Mouse (Mus musculus): ENCODE results near the gene Gm17087. TPM values are rescaled to one million over a fixed set of nuclear protein-coding genes. Genes with fewer than 3 reads are reported as not detected.

Gene Gm17087
- total RNA-seq (2021), result not detected

DNA sequence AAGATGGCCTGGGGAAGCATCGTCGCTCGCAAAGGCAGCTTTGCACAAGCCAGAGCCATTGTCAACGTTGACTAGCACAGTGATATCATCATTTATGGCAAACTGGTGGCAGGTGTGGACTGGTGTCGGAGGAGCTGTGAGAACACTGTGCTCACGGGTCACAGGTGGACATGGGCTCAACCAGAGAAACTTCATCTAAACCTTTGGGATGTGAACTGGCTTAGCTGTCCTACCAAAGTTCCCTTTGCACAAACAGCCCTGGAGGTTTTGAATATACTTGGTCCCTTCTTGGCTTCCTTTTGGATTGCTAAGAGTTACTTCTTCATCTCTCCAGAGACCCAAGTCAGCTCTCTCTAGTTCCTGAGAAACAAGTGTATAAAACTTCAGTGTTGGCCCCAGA, at the start of gene Gm17087:
Gene Gm17087 (minus strand): TSS at position 101 of the 400 bp plus-strand sequence.
- no peak for DNase-seq
- intact Hi-C loops (cut with DNase I), result no loop called here

- intact Hi-C loops (cut with DNase I), result loop anchor here (1.0 to 5.0 kb wide), 3 partner anchors 118 to 322 kb away; no protein-coding TSS in a partner anchor
- DNase-seq, result peak; percentile 79 to 85
Measured at GRCm38 (mm10) chr17:8613882-8614551, 47.3 kb upstream of the Gm17087 start.

- intact Hi-C loops (cut with DNase I), result loop anchor here (5.0 kb wide), 1 partner anchor 120 kb away; no protein-coding TSS in a partner anchor
Measured at GRCm38 (mm10) chr17:8611916-8612315, 45.2 kb upstream of the Gm17087 start.

DNA sequence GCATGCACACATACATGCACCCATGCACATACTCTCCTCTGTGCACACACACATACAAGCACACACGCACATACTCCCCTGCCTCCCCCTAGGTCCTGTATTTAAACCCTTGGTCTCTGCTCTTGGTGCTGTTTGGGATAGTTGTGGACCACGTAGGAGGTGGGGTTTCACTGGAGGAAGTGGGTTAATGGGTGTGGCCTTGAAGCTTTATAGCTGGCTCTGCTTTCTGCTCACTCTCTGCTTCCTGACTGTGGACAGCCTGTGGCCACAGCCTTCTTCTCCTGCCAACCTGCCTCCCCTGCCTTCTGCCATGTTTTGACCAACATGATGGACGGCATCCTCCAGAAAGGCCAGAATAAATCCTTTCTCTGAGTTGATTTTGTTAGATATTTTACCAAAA, 39.9 kb upstream of the Gm17087 start:
- intact Hi-C loops (cut with DNase I), result no loop called here
- no peak for DNase-seq

More at GRCm38 (mm10) chr17:8611916-8612315, 45.2 kb upstream of the Gm17087 start:
- DNase-seq, result no peak

DNA sequence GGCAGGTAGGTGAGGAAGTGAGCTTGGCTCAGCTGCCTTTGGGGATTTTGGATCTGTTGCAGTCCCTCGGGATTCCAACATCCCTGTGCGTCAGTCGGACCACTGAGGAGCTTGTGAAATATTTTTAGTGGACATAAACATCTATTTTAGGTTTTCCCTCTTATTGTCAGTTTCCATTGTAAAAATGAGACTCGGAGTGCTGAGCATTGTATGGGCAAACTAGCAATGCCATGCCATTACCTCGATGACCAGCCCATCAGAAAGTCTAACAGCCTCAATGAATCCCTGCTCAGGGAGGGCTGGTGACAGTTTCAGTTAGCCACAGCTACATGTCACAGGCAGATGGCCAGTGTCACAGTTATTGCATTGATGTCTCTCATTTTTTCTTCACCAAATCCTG, 39.2 kb upstream of the Gm17087 start:
- no peak for DNase-seq

GRCm38 (mm10) chr17:8602976-8603375, 36.2 kb upstream of the Gm17087 start:
- DNase-seq, result no peak
- intact Hi-C loops (cut with DNase I), result no loop called here

More for the DNA sequence above, 39.2 kb upstream of the Gm17087 start:
- intact Hi-C loops (cut with DNase I), result no loop called here

DNA sequence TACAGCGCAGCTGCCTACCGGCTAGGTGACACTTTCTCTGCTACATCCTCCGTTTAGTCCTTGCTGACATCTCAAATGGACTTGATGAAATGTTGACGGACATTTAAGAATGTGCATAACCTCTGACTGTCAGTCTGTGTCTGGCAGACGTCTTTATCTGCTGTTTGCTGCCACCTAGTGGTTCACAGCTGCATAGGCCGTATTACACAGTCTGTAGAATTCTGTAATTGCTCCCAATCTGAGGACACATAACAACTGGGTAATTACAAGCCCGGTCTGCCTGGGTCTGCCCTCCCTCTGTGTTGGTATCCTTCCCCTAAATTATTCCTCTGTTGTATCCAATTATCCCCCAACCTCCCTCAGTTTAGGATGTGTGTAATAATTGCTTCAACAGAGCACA, 31.0 kb upstream of the Gm17087 start:
- intact Hi-C loops (cut with DNase I), result loop anchor here (1.0 kb wide), 1 partner anchor 129 kb away; no protein-coding TSS in a partner anchor
- DNase-seq, result peak; percentile 56 to 64

DNA sequence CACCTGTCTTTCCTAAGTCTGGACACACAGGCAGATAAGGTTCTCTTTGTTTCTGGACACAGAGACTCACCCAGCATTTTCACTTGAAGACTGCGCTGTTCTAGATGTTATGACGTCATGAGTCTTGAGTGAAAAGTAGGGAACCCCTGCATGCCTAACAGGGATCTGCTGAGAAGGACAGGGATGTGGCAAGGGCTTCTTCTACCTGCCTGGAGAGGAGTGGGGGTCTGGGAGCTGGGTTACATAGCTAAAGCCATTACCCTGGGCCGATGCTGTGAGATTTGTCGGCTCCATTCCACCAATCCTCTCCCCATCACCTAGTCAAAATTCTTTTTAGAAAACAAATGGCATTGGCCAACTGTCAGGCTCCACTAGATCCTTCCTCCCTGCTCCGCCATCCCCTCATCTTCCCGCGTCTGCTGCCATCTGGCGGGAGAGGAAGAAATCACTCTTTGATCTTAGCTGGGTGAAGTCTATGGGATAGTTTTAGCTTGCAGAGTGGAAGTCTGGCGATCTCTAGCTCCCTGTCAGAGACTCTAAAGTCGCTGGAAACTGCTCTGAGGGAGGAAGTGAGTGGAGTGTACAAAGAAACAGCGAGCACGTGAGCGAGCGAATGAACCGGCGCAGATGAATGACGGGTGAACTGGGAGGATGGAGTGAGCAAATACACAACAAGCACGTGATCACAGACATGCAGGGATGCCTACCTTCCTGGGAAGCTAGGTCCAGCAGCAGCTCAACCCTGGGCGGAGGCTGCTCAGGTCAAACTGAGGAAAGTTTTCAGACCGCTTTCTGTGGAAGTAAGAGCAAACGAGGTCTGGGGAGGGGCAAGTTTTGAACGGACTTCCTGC, 25.9 kb upstream of the Gm17087 start:
- intact Hi-C loops (cut with DNase I), result loop anchor here (1.0 to 5.0 kb wide), 3 partner anchors 65 to 129 kb away; partner anchors contain the start of gene Pde10a
- DNase-seq, result peak; percentile 73

DNA sequence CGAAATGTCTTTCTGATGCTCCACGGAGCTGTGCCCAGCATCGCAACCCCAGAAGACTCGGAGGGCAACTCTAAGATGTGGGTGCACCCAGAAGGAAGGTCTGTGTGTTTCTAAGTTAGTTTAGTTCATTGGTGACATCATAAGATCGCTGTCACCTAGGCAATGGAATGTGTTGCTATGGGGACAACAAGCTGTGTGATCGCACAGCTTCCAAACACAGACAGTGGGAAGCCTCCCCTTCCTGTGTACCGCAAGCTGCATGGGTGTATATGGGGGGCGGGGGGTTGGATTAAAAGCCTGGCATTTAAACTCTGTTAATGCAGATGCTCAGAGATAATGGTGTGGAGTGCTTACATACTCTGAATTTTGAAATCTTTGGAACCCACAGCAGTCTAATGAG, 14.8 kb upstream of the Gm17087 start:
- no peak for DNase-seq
- intact Hi-C loops (cut with DNase I), result no loop called here

DNA sequence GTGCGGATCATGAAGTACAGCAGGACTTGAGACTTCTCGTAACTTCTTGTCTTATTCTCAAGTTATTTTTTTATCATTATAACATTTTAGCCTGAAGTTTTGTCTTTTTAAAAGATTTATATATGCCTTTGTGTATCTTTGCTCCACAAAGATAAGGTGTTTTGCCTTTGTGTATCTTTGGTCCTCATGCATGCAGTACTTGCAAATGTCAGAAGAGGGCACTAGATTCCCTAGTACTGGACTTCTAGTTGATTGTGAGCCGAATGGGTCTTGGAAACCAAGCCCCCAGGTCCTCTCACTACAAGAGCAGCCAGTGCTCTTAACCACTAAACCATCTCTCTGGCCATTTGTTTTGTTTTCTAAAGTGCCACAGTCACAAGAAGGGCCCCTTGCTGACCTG, 13.6 kb upstream of the Gm17087 start:
- intact Hi-C loops (cut with DNase I), result no loop called here
- DNase-seq, result no peak

- DNase-seq, result no peak
- intact Hi-C loops (cut with DNase I), result no loop called here
Measured at GRCm38 (mm10) chr17:8573542-8574260, 7.0 kb upstream of the Gm17087 start.

- no peak for DNase-seq
- intact Hi-C loops (cut with DNase I), result no loop called here
Measured at GRCm38 (mm10) chr17:8562886-8563280, 3.9 kb downstream of the Gm17087 start.

- intact Hi-C loops (cut with DNase I), result no loop called here
Measured at GRCm38 (mm10) chr17:8562101-8562885, 4.5 kb downstream of the Gm17087 start.

DNA sequence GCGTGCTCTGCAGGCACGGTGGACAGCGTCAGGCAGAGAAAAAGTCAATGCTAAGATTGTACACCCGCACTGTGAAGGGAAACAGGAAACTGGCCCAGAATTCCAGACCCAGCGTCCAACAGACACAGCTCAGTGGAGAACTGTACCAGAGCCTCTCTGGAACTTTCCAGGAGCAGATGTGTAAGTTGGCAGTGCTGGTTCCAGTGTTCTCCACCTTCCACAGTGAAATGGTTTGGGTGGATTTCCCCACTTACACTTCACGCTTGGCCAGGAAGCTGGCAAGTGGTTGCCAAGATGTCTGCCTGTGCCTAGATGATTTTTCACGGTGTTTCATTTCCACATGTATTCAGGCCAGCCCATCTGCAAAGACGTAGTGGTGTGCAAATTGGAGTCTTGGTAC, 8.8 kb downstream of the Gm17087 start:
- intact Hi-C loops (cut with DNase I), result no loop called here
- no peak for DNase-seq

More at GRCm38 (mm10) chr17:8562101-8562885, 4.5 kb downstream of the Gm17087 start:
- no peak for DNase-seq

DNA sequence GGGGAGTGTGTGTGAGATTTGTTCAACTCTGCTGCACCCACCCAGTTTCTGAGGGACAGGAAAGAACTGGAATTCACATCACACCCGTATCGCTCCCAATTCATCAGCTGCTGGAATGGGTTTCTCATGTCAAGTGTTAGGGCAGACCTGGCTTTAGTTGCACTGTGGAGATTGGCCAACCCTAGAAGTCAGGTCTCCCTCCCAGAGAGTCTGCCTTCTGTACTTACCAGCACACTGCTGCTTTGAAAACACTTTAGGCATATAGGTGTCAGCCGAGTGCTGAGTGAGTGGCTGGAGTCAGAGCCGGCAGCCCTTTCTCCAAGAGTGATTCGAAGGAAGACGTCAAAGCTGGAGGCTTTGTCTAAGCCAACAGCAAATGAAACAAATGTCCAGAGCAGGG, 10.5 kb downstream of the Gm17087 start:
- intact Hi-C loops (cut with DNase I), result no loop called here
- DNase-seq, result no peak

DNA sequence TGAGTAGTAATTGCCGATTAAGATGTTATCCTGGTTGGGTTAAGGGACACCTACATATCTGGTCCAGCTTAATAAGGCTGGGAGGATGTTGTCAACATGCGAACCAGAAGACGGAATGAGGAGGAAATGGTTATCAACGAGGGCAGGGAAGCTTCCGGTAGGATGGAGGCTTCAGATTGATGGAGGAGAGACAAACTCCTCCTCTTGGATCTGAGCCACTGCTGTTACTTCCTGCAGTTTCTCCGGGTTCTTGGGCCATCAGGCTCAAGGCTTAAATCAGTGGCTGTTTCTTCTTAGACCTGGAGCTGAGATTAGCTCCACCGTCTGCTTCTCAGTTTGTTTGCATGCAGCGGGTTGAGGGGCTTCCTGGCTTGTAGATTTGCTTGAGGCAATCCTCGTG, 11.0 kb downstream of the Gm17087 start:
- intact Hi-C loops (cut with DNase I), result no loop called here
- no peak for DNase-seq

DNA sequence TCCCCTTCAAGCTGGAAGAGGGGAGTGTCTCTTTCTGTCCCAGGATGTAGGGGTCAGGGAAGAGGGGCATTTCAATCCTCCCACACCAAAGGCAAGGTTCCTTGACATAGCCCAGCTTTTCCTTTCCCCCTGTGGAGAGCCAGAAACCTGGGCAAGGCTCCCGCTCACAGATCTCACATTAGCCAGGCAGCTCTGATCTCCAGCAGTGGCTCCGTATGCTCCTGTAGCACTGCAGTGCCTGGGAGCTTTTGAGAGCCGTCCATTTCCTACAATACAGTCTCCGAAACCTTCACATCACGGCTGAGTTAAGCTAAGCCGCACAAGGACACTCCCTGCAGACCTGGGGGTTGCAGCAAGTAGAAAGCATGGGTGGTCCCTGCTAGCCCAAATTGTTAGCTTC, 12.5 kb downstream of the Gm17087 start:
- no peak for DNase-seq
- intact Hi-C loops (cut with DNase I), result no loop called here

DNA sequence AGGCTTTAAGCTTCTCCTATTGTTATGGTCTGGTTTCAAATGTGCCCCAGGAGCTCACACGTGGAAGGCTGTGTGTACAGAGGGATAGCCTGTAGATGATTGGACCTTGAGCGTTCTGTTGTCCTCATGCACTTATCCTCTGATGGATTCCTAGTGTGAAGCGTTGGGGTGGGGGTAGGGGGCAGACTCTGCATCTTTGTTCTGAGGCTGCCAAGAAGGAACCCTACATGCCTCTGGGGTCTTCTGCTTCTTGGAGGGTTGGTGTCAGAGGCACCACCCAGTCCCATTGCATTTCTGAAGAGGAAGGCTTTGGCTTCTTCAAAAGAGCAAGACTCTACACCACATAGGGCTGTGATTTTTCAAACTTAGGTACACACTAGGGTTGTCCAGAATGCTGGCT, 13.1 kb downstream of the Gm17087 start:
- no peak for DNase-seq
- intact Hi-C loops (cut with DNase I), result no loop called here

GRCm38 (mm10) chr17:8552346-8553035, 14.3 kb downstream of the Gm17087 start:
- intact Hi-C loops (cut with DNase I), result no loop called here
- DNase-seq, result no peak

GRCm38 (mm10) chr17:8551641-8552040, 15.1 kb downstream of the Gm17087 start:
- intact Hi-C loops (cut with DNase I), result no loop called here

More at GRCm38 (mm10) chr17:8551641-8552040, 15.1 kb downstream of the Gm17087 start:
- no peak for DNase-seq

All from heart, postnatal 36 days (tissue).